Mouse (Mus musculus) ES-E14 (cell line): ENCODE results near the gene A730015C16Rik.

Source experiments
- CHD2 ChIP-seq: IDR thresholded peaks from 2 replicates; pipeline ENCODE4 v1.6.1; 2014; ENCODE audit warnings: mild to moderate bottlenecking, low read depth, low read length, inconsistent platforms
- HCFC1 ChIP-seq: IDR thresholded peaks from 2 replicates; pipeline ENCODE4 v1.6.1; 2012; ENCODE audit warnings: low read length, inconsistent platforms, borderline replicate concordance; ENCODE audit not compliant: insufficient read depth
- MAFK ChIP-seq: IDR thresholded peaks from 2 replicates; pipeline ENCODE4 v1.6.1; 2014; ENCODE audit warnings: mild to moderate bottlenecking, low read depth, low read length, inconsistent platforms; ENCODE audit not compliant: insufficient read depth
- ZC3H11A ChIP-seq: IDR thresholded peaks from 2 replicates; pipeline ENCODE4 v1.6.1; 2012; ENCODE audit warnings: low read depth, mild to moderate bottlenecking, inconsistent platforms, low read length, borderline replicate concordance
- ZNF384 ChIP-seq: IDR thresholded peaks from 2 replicates; pipeline ENCODE4 v1.6.1; 2012; ENCODE audit warnings: low read depth, low read length, inconsistent platforms

GRCm38 (mm10) chr4:108803535-108803934 lies 44.9 kb downstream of the A730015C16Rik start:
- TF ChIP-seq HCFC1: no peak
- no peak for TF ChIP-seq MAFK
- no peak for TF ChIP-seq ZC3H11A
- TF ChIP-seq ZNF384: no peak
- TF ChIP-seq CHD2: no peak
